Mouse (Mus musculus) erythroblast, embryonic 14.5 days (primary cell): ENCODE results near the gene Slc48a1. TPM values are rescaled to one million over a fixed set of nuclear protein-coding genes. Genes with fewer than 3 reads are reported as not detected.

Experiments
- H3K27me3 ChIP-seq: 2 replicates; pipeline ENCODE4 v1.6.1; 2012; ENCODE audit warnings: inconsistent platforms; ENCODE audit not compliant: control insufficient read depth
- H3K36me3 ChIP-seq: 2 replicates; pipeline ENCODE4 v1.6.1; 2012; ENCODE audit warnings: mild to moderate bottlenecking, inconsistent platforms; ENCODE audit not compliant: control insufficient read depth
- H3K4me1 ChIP-seq: 2 replicates; pipeline ENCODE4 v1.6.1; 2012; ENCODE audit warnings: inconsistent platforms; ENCODE audit not compliant: control insufficient read depth
- H3K4me3 ChIP-seq: replicated peaks from 2 replicates; pipeline ENCODE3; 2012; ENCODE audit warnings: moderate library complexity, mild to moderate bottlenecking, inconsistent platforms
- H3K9me3 ChIP-seq: 2 replicates; pipeline ENCODE4 v1.6.1; 2012; ENCODE audit warnings: low read length, inconsistent platforms, mixed read lengths; ENCODE audit not compliant: control insufficient read depth
- GATA1 ChIP-seq: IDR thresholded peaks from 2 replicates; pipeline ENCODE4 v1.6.1; 2012; ENCODE audit warnings: low read length, inconsistent platforms, mixed read lengths
- TAL1 ChIP-seq: IDR thresholded peaks from 3 replicates; pipeline ENCODE4 v1.6.1; 2012; ENCODE audit warnings: low read length, inconsistent platforms, mixed read lengths
- polyA plus RNA-seq: library from polyadenylated mRNA; stranded (reverse); fragments of >175 nt; gene quantifications from 2 replicates; pipeline ENCODE4 v1.2.3, GENCODE M21; 2012

Gene Slc48a1
- polyA plus RNA-seq, 1 experiment = 32.7 TPM

- peaks cover 51% of the 10 kb centered on the region for H3K4me1 ChIP-seq
- H3K4me3 ChIP-seq = no peak overlapping the region
- H3K27me3 ChIP-seq = no peaks in the 10 kb centered on the region
- no peaks in the 10 kb centered on the region for H3K36me3 ChIP-seq
- H3K9me3 ChIP-seq = no peaks in the 10 kb centered on the region
- no peak for TF ChIP-seq TAL1
- no peak for TF ChIP-seq GATA1
Observed at GRCm38 (mm10) chr15:97749397-97749796, 28.9 kb upstream of the Slc48a1 start.

GRCm38 (mm10) chr15:97749841-97750240 is 28.5 kb upstream of the Slc48a1 start:
- Histone ChIP-seq H3K4me1 (peaks cover 48% of the 10 kb centered on the region), H3K27me3 (no peaks in the 10 kb centered on the region), H3K36me3 (no peaks in the 10 kb centered on the region), H3K4me3 (no peak overlapping the region), H3K9me3 (no peaks in the 10 kb centered on the region)
- no peak for TF ChIP-seq TAL1
- TF ChIP-seq GATA1 = no peak

GRCm38 (mm10) chr15:97750697-97751096 is 27.6 kb upstream of the Slc48a1 start:
- H3K36me3 ChIP-seq = no peaks in the 10 kb centered on the region
- H3K4me1 ChIP-seq = peaks cover 39% of the 10 kb centered on the region
- TF ChIP-seq GATA1 = no peak
- TF ChIP-seq TAL1 = no peak
- H3K4me3 ChIP-seq = no peak overlapping the region
- H3K9me3 ChIP-seq = no peaks in the 10 kb centered on the region
- no peaks in the 10 kb centered on the region for H3K27me3 ChIP-seq

GRCm38 (mm10) chr15:97751676-97752075 is 26.6 kb upstream of the Slc48a1 start:
- peaks cover 29% of the 10 kb centered on the region for H3K4me1 ChIP-seq
- no peaks in the 10 kb centered on the region for H3K36me3 ChIP-seq
- TF ChIP-seq GATA1 = no peak
- no peak overlapping the region for H3K4me3 ChIP-seq
- H3K9me3 ChIP-seq = no peaks in the 10 kb centered on the region
- H3K27me3 ChIP-seq = no peaks in the 10 kb centered on the region; the same call in 1 of the 2 replicates

- peaks cover 22% of the 10 kb centered on the region for H3K4me1 ChIP-seq
- no peak for TF ChIP-seq GATA1
Observed at GRCm38 (mm10) chr15:97752491-97752890, 25.8 kb upstream of the Slc48a1 start.

GRCm38 (mm10) chr15:97754476-97754875 is 23.8 kb upstream of the Slc48a1 start:
- peaks cover 6% of the 10 kb centered on the region for H3K4me1 ChIP-seq
- no peaks in the 10 kb centered on the region for H3K36me3 ChIP-seq
- TF ChIP-seq GATA1 (no peak), TAL1 (no peak)
- H3K9me3 ChIP-seq = no peaks in the 10 kb centered on the region
- peaks cover 8% of the 10 kb centered on the region; the same call in 1 of the 2 replicates for H3K27me3 ChIP-seq
- H3K4me3 ChIP-seq = no peak overlapping the region

More at GRCm38 (mm10) chr15:97752491-97752890, 25.8 kb upstream of the Slc48a1 start:
- Histone ChIP-seq H3K27me3 (peaks cover 4% of the 10 kb centered on the region; the same call in 1 of the 2 replicates), H3K4me3 (no peak overlapping the region), H3K36me3 (no peaks in the 10 kb centered on the region), H3K9me3 (no peaks in the 10 kb centered on the region)

GRCm38 (mm10) chr15:97755361-97755760 is 23.0 kb upstream of the Slc48a1 start:
- H3K36me3 ChIP-seq = no peaks in the 10 kb centered on the region
- no peak overlapping the region for H3K4me3 ChIP-seq
- peaks cover 4% of the 10 kb centered on the region for H3K4me1 ChIP-seq
- no peaks in the 10 kb centered on the region for H3K9me3 ChIP-seq
- peaks cover 8% of the 10 kb centered on the region; the same call in 1 of the 2 replicates for H3K27me3 ChIP-seq
- TF ChIP-seq GATA1 (no peak), TAL1 (no peak)

- TF ChIP-seq GATA1 (no peak), TAL1 (no peak)
- Histone ChIP-seq H3K4me3 (no peak overlapping the region), H3K9me3 (no peaks in the 10 kb centered on the region), H3K36me3 (no peaks in the 10 kb centered on the region), H3K4me1 (no peaks in the 10 kb centered on the region), H3K27me3 (peaks cover 20% of the 10 kb centered on the region)
Observed at GRCm38 (mm10) chr15:97760006-97760405, 18.3 kb upstream of the Slc48a1 start.

GRCm38 (mm10) chr15:97760952-97761351 is 17.4 kb upstream of the Slc48a1 start:
- Histone ChIP-seq H3K4me3 (no peak overlapping the region), H3K27me3 (peaks cover 30% of the 10 kb centered on the region), H3K36me3 (no peaks in the 10 kb centered on the region), H3K9me3 (no peaks in the 10 kb centered on the region), H3K4me1 (no peaks in the 10 kb centered on the region)
- TF ChIP-seq GATA1 (no peak), TAL1 (no peak)

- Histone ChIP-seq H3K36me3 (no peaks in the 10 kb centered on the region), H3K9me3 (no peaks in the 10 kb centered on the region), H3K27me3 (peaks cover 34% of the 10 kb centered on the region), H3K4me1 (no peaks in the 10 kb centered on the region), H3K4me3 (no peak overlapping the region)
- no peak for TF ChIP-seq TAL1
- TF ChIP-seq GATA1 = no peak
Observed at GRCm38 (mm10) chr15:97761438-97761837, 16.9 kb upstream of the Slc48a1 start.

GRCm38 (mm10) chr15:97762733-97763132 is 15.6 kb upstream of the Slc48a1 start:
- no peaks in the 10 kb centered on the region; the same call in 1 of the 2 replicates for H3K9me3 ChIP-seq
- peaks cover 5% of the 10 kb centered on the region for H3K4me1 ChIP-seq
- no peak for TF ChIP-seq GATA1
- no peak for TF ChIP-seq TAL1

More at GRCm38 (mm10) chr15:97762733-97763132, 15.6 kb upstream of the Slc48a1 start:
- no peaks in the 10 kb centered on the region for H3K36me3 ChIP-seq
- no peak overlapping the region for H3K4me3 ChIP-seq
- peaks cover 43% of the 10 kb centered on the region for H3K27me3 ChIP-seq
